Mouse (Mus musculus) spleen, adult 2 months (tissue): ENCODE results near the gene Zscan21. TPM values are rescaled to one million over a fixed set of nuclear protein-coding genes. Genes with fewer than 3 reads are reported as not detected.

Source experiments
- DNase-seq, 2 experiments: peaks; one replicate each; pipeline versions ENCODE4 v3.0.0 to v3.0.0-alpha.2; 2012 to 2021; ENCODE audit warnings: low spot score in 2 of 2, low read depth in 1 of 2
- H3K27ac ChIP-seq: fragments of 200-500 bp; 2 replicates; pipeline ENCODE4 v1.5.1; 2012; ENCODE audit warnings: low read length, inconsistent platforms; ENCODE audit not compliant: insufficient read depth
- H3K27me3 ChIP-seq: fragments of 200-500 bp; 2 replicates; pipeline ENCODE4 v1.6.1; 2012; ENCODE audit warnings: mild to moderate bottlenecking, moderate library complexity, low read length, inconsistent platforms; ENCODE audit not compliant: control insufficient read depth, insufficient read depth
- H3K36me3 ChIP-seq: fragments of 200-500 bp; 2 replicates; pipeline ENCODE4 v1.6.1; 2012; ENCODE audit warnings: mild to moderate bottlenecking, low read length, inconsistent platforms; ENCODE audit not compliant: control insufficient read depth, insufficient read depth
- H3K4me1 ChIP-seq: fragments of 200-500 bp; 2 replicates; pipeline ENCODE4 v1.6.1; 2011; ENCODE audit warnings: inconsistent platforms; ENCODE audit not compliant: control insufficient read depth, insufficient read depth, insufficient read length
- H3K4me3 ChIP-seq: fragments of 200-500 bp; 2 replicates; pipeline ENCODE4 v1.5.1; 2011; ENCODE audit warnings: mild to moderate bottlenecking, inconsistent platforms; ENCODE audit not compliant: insufficient read depth, insufficient read length; ENCODE audit errors: extremely low read depth
- CTCF ChIP-seq: fragments of 200-500 bp; IDR thresholded peaks from 2 replicates; pipeline ENCODE4 v1.5.1; 2011; ENCODE audit warnings: mild to moderate bottlenecking, inconsistent platforms; ENCODE audit not compliant: insufficient read depth, insufficient read length, insufficient replicate concordance; ENCODE audit errors: extremely low read depth
- POLR2A ChIP-seq: fragments of 200-500 bp; IDR thresholded peaks from 2 replicates; pipeline ENCODE4 v1.6.1; 2011; ENCODE audit warnings: low read depth, low read length, inconsistent platforms
- WGBS: fragments of 180-500 bp; shearing (Covaris S2); methylation state at CpG from one replicate; pipeline ENCODE4 v1.1.7; 2018; 5-methylcytosine and 5-hydroxymethylcytosine counted together
- polyA plus RNA-seq: library from polyadenylated mRNA; depleted of rRNA; stranded (reverse); fragments of >200 nt; gene quantifications from 2 replicates; pipeline ENCODE4 v1.2.3, GENCODE M21; 2012; rRNA removed

Zscan21 gene
- polyA plus RNA-seq, result 3.3 and 3.7 TPM in 2 replicates

- H3K4me3 ChIP-seq, result peak within 1 kb of the TSS; percentile 85
- H3K4me1 ChIP-seq, result peaks cover 3% of the 10 kb centered on the region; the same call in 1 of the 2 replicates
- peaks cover 1% of the 10 kb centered on the region; the same call in 1 of the 2 replicates for H3K36me3 ChIP-seq
- H3K27ac ChIP-seq, result peak within 1 kb of the TSS; percentile 84
- TF ChIP-seq CTCF (no peak), POLR2A (peak; percentile 67)
- DNase-seq, result peak; percentile 66 to 81
- no peaks in the 10 kb centered on the region for H3K27me3 ChIP-seq
- 7% methylated on average over 38 of the region's 38 CpGs for WGBS
Measured at GRCm38 (mm10) chr5:138116255-138117198, at the start of gene Zscan21. TSS of gene Zscan21 (plus strand) at chr5:138116903.

- no peak for DNase-seq
- Histone ChIP-seq H3K27ac (no peak overlapping the region), H3K36me3 (no peaks in the 10 kb centered on the region), H3K27me3 (no peaks in the 10 kb centered on the region), H3K4me3 (no peak overlapping the region), H3K4me1 (no peaks in the 10 kb centered on the region)
- TF ChIP-seq POLR2A, result no peak
- no peak for TF ChIP-seq CTCF
- 85% methylated on average over 4 of the region's 4 CpGs for WGBS
Measured at GRCm38 (mm10) chr5:138073803-138074202, 42.9 kb upstream of the Zscan21 start.

- Histone ChIP-seq H3K27me3 (no peaks in the 10 kb centered on the region), H3K4me3 (no peak overlapping the region), H3K27ac (no peak overlapping the region), H3K36me3 (no peaks in the 10 kb centered on the region), H3K4me1 (no peaks in the 10 kb centered on the region)
- DNase-seq, result no peak
- no peak for TF ChIP-seq CTCF
- 73% methylated on average over 3 of the region's 3 CpGs for WGBS
Measured at GRCm38 (mm10) chr5:138075684-138076083, 41.0 kb upstream of the Zscan21 start.

- Histone ChIP-seq H3K36me3 (no peaks in the 10 kb centered on the region), H3K4me1 (no peaks in the 10 kb centered on the region), H3K4me3 (no peak overlapping the region), H3K27me3 (no peaks in the 10 kb centered on the region), H3K27ac (no peak overlapping the region)
- TF ChIP-seq CTCF (no peak), POLR2A (no peak)
- no peak for DNase-seq
- 56% methylated on average over 2 of the region's 2 CpGs for WGBS
Measured at GRCm38 (mm10) chr5:138076148-138076547, 40.6 kb upstream of the Zscan21 start.

GRCm38 (mm10) chr5:138080456-138080855 lies 36.2 kb upstream of the Zscan21 start:
- no peak for TF ChIP-seq POLR2A
- no peak for TF ChIP-seq CTCF
- Histone ChIP-seq H3K27ac (no peak overlapping the region), H3K36me3 (no peaks in the 10 kb centered on the region), H3K27me3 (no peaks in the 10 kb centered on the region), H3K4me1 (0 out of 2 replicates have a peak, but pooled peaks cover 1% of the 10 kb centered on the region), H3K4me3 (no peak overlapping the region)
- no peak for DNase-seq
- WGBS, result 81% methylated on average over 5 of the region's 5 CpGs

- TF ChIP-seq CTCF (no peak), POLR2A (no peak)
- 91% methylated on average over 9 of the region's 9 CpGs for WGBS
- no peaks in the 10 kb centered on the region for H3K36me3 ChIP-seq
- 0 out of 2 replicates have a peak, but pooled peaks cover 4% of the 10 kb centered on the region for H3K4me1 ChIP-seq
- no peaks in the 10 kb centered on the region for H3K27me3 ChIP-seq
- H3K4me3 ChIP-seq, result no peak overlapping the region
- no peak for DNase-seq
- H3K27ac ChIP-seq, result no peak overlapping the region
Measured at GRCm38 (mm10) chr5:138081446-138081845, 35.3 kb upstream of the Zscan21 start.

- H3K4me1 ChIP-seq, result 0 out of 2 replicates have a peak, but pooled peaks cover 4% of the 10 kb centered on the region
- no peak overlapping the region for H3K27ac ChIP-seq
- no peaks in the 10 kb centered on the region for H3K27me3 ChIP-seq
- no peaks in the 10 kb centered on the region; the same call in 1 of the 2 replicates for H3K36me3 ChIP-seq
- no peak for DNase-seq
- WGBS, result 70% methylated on average over 2 of the region's 2 CpGs
- H3K4me3 ChIP-seq, result no peak overlapping the region
- TF ChIP-seq POLR2A (no peak), CTCF (no peak)
Measured at GRCm38 (mm10) chr5:138083318-138083900, 33.3 kb upstream of the Zscan21 start.
